Mouse (Mus musculus) kidney, embryonic 15.5 days (tissue): Measurements from ENCODE around the gene Mef2b. TPM values are rescaled to one million over a fixed set of nuclear protein-coding genes. Genes with fewer than 3 reads are reported as not detected.

Source experiments
- ATAC-seq: fragments of 200-750 bp; cut with Nextera tagmentation; replicated peaks from 2 replicates; pipeline ENCODE4 v1.8.0; 2017; ENCODE audit warnings: moderate TSS enrichment; ENCODE audit not compliant: low FRiP score
- H3K27ac ChIP-seq: fragments of 300-500 bp; sonication (generic); 2 replicates; pipeline ENCODE4 v1.5.1; 2015; ENCODE audit warnings: mild to moderate bottlenecking, inconsistent platforms
- H3K27me3 ChIP-seq: fragments of 300-500 bp; sonication (generic); 2 replicates; pipeline ENCODE4 v1.6.1; 2015; ENCODE audit warnings: inconsistent platforms
- H3K36me3 ChIP-seq: fragments of 300-500 bp; sonication (generic); 2 replicates; pipeline ENCODE4 v1.6.1; 2015; ENCODE audit warnings: inconsistent platforms
- H3K4me1 ChIP-seq: fragments of 300-500 bp; sonication (generic); 2 replicates; pipeline ENCODE4 v1.6.1; 2015; ENCODE audit warnings: inconsistent platforms
- H3K4me2 ChIP-seq: fragments of 300-500 bp; sonication (generic); 2 replicates; pipeline ENCODE4 v1.6.1; 2015; ENCODE audit warnings: moderate library complexity, mild to moderate bottlenecking, inconsistent platforms
- H3K4me3 ChIP-seq: fragments of 300-500 bp; sonication (generic); replicated peaks from 2 replicates; pipeline ENCODE4 v1.5.1; 2015; ENCODE audit warnings: mild to moderate bottlenecking, inconsistent platforms
- H3K9ac ChIP-seq: fragments of 300-500 bp; sonication (generic); 2 replicates; pipeline ENCODE4 v1.6.1; 2015; ENCODE audit warnings: mild to moderate bottlenecking, inconsistent platforms
- H3K9me3 ChIP-seq: fragments of 300-500 bp; sonication (generic); replicated peaks from 2 replicates; pipeline ENCODE4 v1.6.1; 2016; ENCODE audit warnings: inconsistent platforms
- WGBS: fragments of 180-500 bp; shearing (Covaris S2); methylation state at CpG from one replicate; pipeline ENCODE4 v1.1.7; 2015; ENCODE audit warnings: mixed read lengths; 5-methylcytosine and 5-hydroxymethylcytosine counted together
- polyA plus RNA-seq: library from polyadenylated mRNA; unstranded; fragments of >200 nt; fragmentation: Nextera tagmentation; extraction: Ambion mirVana; gene quantifications from 2 replicates; pipeline ENCODE4 v1.2.1, GENCODE M21; 2015

The Mef2b gene
- 0.17 and 0.29 TPM in 2 replicates for polyA plus RNA-seq

DNA sequence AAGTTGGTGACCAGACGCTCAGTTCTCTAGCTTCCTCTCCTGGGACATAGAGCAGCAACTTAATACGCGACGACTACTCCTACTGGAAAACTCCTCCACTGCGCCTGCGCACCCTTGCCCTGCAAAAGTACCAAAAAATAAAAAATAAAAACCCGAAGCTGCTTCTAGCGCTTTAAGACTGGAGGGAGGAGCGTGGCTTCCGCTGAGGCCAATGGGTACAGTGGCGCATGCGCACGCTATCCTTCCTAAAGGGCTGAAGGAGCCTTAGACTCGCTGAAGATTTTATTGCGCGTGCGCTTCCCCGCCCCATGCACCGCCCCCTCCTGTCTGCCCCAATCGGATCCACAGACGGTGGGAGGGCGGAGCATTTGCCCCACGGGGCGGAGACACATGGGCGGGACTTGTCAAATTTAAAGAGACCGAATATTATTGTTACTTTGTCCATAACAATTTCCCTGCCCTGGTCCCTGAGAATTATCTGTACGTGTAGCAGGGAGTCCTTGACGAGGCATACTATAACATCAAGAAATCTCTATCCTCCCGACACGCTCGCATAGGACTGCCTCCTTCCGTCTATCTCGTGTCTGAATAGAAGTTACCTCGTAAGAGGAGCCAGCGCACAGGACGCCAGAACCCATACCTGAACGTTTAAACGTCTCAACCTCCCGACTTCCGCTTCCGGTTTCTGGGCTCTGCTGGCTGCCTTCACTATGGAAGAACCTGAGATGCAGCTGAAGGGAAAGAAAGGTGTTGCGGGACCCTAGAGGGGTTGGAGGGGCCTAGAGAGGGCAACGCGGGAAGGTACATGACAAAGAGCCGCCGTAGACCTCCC, at the start of gene Mef2b, which contains the start of the genes Rfxank and Borcs8:
TSS of gene Mef2b (plus strand) at position 686 of the 832 bp plus-strand sequence.
TSS of gene Rfxank (minus strand) at position 129 of the 832 bp plus-strand sequence.
TSS of gene Borcs8 (plus strand) at position 474 of the 832 bp plus-strand sequence.
- Histone ChIP-seq H3K4me3 (peak within 1 kb of the TSS; percentile 76), H3K9me3 (no peaks in the 10 kb centered on the region), H3K27ac (peak within 1 kb of the TSS; percentile 85), H3K4me1 (peaks cover 21% of the 10 kb centered on the region), H3K27me3 (no peaks in the 10 kb centered on the region), H3K9ac (peak within 1 kb of the TSS; percentile 59), H3K36me3 (peaks cover 59% of the 10 kb centered on the region), H3K4me2 (peak within 1 kb of the TSS; percentile 73)
- WGBS, result under 1% methylated on average over 46 of the region's 46 CpGs
- ATAC-seq, result peak; percentile 98

GRCm38 (mm10) chr8:70092786-70093185, 46.7 kb upstream of the Mef2b start:
- peaks cover 49% of the 10 kb centered on the region for H3K27me3 ChIP-seq
- H3K4me3 ChIP-seq, result no peak overlapping the region
- H3K9me3 ChIP-seq, result no peaks in the 10 kb centered on the region; the same call in 1 of the 2 replicates
- no peaks in the 10 kb centered on the region for H3K36me3 ChIP-seq
- no peak overlapping the region for H3K4me2 ChIP-seq
- H3K4me1 ChIP-seq, result peaks cover 6% of the 10 kb centered on the region
- no peak for ATAC-seq
- H3K9ac ChIP-seq, result no peak overlapping the region
- WGBS, result 51% methylated on average over 8 of the region's 8 CpGs
- no peak overlapping the region for H3K27ac ChIP-seq

- Histone ChIP-seq H3K27me3 (0 out of 2 replicates have a peak, but pooled peaks cover 3% of the 10 kb centered on the region), H3K27ac (no peak overlapping the region), H3K4me1 (no peaks in the 10 kb centered on the region), H3K9me3 (no peaks in the 10 kb centered on the region; the same call in 1 of the 2 replicates), H3K4me3 (no peak overlapping the region), H3K9ac (no peak overlapping the region), H3K36me3 (no peaks in the 10 kb centered on the region), H3K4me2 (no peak overlapping the region)
- 71% methylated on average over 8 of the region's 8 CpGs for WGBS
- ATAC-seq, result no peak
Measured at GRCm38 (mm10) chr8:70099276-70099675, 40.2 kb upstream of the Mef2b start.

DNA sequence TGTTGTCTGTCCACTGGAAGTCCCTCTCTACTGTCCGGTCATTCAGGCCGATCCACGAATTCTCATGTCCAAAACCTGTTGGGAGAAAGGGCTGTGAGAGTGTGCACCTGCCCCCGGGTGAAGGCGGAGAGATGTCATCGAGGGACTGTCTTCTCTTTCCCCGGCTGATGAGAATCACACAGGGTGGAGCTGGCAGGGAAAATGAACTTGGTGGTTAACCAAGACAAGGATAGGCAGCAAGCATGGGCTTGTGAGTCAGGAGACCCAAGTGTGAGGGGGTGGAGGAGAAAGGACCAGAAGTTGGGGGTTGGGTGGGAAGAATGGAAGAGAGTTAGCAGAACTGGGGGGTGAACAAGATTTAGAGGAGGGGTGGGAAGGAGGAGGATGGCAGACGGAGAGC, 39.3 kb upstream of the Mef2b start:
- Histone ChIP-seq H3K9me3 (no peaks in the 10 kb centered on the region; the same call in 1 of the 2 replicates), H3K27ac (no peak overlapping the region), H3K27me3 (0 out of 2 replicates have a peak, but pooled peaks cover 3% of the 10 kb centered on the region), H3K36me3 (no peaks in the 10 kb centered on the region), H3K4me3 (no peak overlapping the region), H3K9ac (no peak overlapping the region), H3K4me1 (no peaks in the 10 kb centered on the region), H3K4me2 (no peak overlapping the region)
- ATAC-seq, result no peak
- 82% methylated on average over 8 of the region's 8 CpGs for WGBS

DNA sequence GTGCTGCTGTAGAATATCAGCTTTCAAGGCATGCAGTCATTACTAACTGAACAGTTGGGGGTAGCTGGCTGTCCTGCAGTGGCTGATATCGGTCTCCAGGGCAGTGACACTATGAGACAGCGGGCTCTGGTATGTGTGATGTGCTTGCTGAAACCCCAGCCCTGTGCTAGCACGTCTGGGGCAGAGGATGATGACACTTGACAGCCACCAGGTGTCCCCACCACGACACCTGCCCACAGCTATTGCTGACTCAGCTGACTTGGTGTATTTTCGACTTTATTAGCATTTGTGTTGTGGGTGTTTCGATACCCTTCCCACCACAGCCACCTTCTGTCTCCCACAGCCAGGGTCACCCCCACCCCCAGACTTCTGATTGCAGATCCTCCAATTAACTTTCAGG, 35.0 kb upstream of the Mef2b start:
- Histone ChIP-seq H3K27ac (no peak overlapping the region), H3K36me3 (no peaks in the 10 kb centered on the region), H3K27me3 (peaks cover 16% of the 10 kb centered on the region), H3K9me3 (no peaks in the 10 kb centered on the region), H3K4me1 (no peaks in the 10 kb centered on the region), H3K4me3 (no peak overlapping the region), H3K4me2 (no peak overlapping the region), H3K9ac (no peak overlapping the region)
- no peak for ATAC-seq
- 15% methylated on average over 6 of the region's 6 CpGs for WGBS

DNA sequence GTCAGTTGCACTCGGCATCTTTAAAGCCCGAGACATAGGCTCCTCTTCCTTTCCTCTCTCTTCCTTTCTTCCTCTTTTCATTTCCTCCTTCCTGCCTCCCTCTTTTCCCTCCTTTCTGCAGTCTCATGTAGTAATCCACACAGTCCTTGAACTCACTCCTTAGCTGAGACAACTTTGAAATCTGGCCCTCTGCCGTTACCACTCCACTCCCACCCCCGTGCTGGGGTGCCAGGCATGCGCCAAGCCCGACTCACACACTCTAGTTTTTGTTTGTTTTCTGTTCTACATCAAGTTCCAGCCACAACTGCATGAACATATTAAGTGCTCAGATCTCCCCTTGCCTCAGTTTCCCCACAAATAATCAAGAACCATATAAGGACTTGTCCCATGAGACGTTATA, 34.6 kb upstream of the Mef2b start:
- Histone ChIP-seq H3K36me3 (no peaks in the 10 kb centered on the region), H3K4me2 (no peak overlapping the region), H3K4me3 (no peak overlapping the region), H3K27ac (no peak overlapping the region), H3K4me1 (no peaks in the 10 kb centered on the region), H3K27me3 (peaks cover 20% of the 10 kb centered on the region), H3K9me3 (no peaks in the 10 kb centered on the region), H3K9ac (no peak overlapping the region)
- WGBS, result 77% methylated on average over 7 of the region's 7 CpGs
- no peak for ATAC-seq

GRCm38 (mm10) chr8:70110451-70110850, 29.1 kb upstream of the Mef2b start:
- Histone ChIP-seq H3K4me2 (no peak overlapping the region), H3K27me3 (peaks cover 76% of the 10 kb centered on the region), H3K9ac (no peak overlapping the region), H3K9me3 (no peaks in the 10 kb centered on the region), H3K36me3 (no peaks in the 10 kb centered on the region), H3K4me3 (no peak overlapping the region), H3K27ac (no peak overlapping the region), H3K4me1 (peaks cover 12% of the 10 kb centered on the region)
- 73% methylated on average over 2 of the region's 2 CpGs for WGBS
- ATAC-seq, result no peak

GRCm38 (mm10) chr8:70111192-70111795, 28.2 kb upstream of the Mef2b start:
- Histone ChIP-seq H3K9ac (no peak overlapping the region), H3K27ac (no peak overlapping the region), H3K9me3 (no peaks in the 10 kb centered on the region), H3K4me1 (peaks cover 12% of the 10 kb centered on the region), H3K4me2 (0 out of 2 replicates have a peak overlapping the region, but pooled peaks have one; percentile 16), H3K36me3 (no peaks in the 10 kb centered on the region), H3K27me3 (peaks cover 82% of the 10 kb centered on the region), H3K4me3 (peak overlapping the region; percentile 8)
- no peak for ATAC-seq
- WGBS, result 46% methylated on average over 23 of the region's 23 CpGs

GRCm38 (mm10) chr8:70112401-70113016, 27.0 kb upstream of the Mef2b start:
- Histone ChIP-seq H3K9ac (no peak overlapping the region), H3K4me2 (peak overlapping the region; percentile 16; the same call in 1 of the 2 replicates), H3K4me3 (no peak overlapping the region; the same call in 1 of the 2 replicates), H3K27ac (no peak overlapping the region), H3K27me3 (peaks cover 91% of the 10 kb centered on the region), H3K9me3 (no peaks in the 10 kb centered on the region), H3K36me3 (no peaks in the 10 kb centered on the region), H3K4me1 (peaks cover 12% of the 10 kb centered on the region)
- 8% methylated on average over 43 of the region's 43 CpGs for WGBS
- no peak for ATAC-seq

DNA sequence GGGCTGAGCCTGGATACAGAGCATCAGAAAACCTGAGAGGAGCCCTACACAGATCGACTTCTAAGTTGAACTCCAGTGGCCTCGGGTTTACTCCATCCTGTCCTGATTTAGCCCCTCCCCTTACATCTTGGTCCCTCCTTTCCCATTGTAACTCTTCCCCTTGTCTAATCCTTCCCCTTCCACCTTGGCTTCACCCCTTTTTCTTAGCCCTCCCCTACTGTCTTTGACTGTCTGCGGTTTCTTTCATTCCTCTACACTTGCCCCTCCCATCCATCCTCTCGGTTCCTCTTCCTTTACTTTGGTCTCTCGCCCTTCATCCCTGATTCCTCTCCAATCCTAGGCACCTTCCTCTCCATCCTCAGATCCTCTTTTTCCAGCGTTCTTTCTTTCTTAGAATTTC, 25.0 kb upstream of the Mef2b start:
- Histone ChIP-seq H3K4me3 (no peak overlapping the region), H3K4me2 (no peak overlapping the region), H3K9me3 (no peaks in the 10 kb centered on the region), H3K27ac (no peak overlapping the region), H3K36me3 (no peaks in the 10 kb centered on the region), H3K9ac (no peak overlapping the region), H3K4me1 (peaks cover 12% of the 10 kb centered on the region), H3K27me3 (peaks cover 100% of the 10 kb centered on the region)
- ATAC-seq, result no peak
- WGBS, result 20% methylated on average over 6 of the region's 6 CpGs

GRCm38 (mm10) chr8:70114892-70115291, 24.6 kb upstream of the Mef2b start:
- H3K27ac ChIP-seq, result no peak overlapping the region
- no peak for ATAC-seq
- H3K4me2 ChIP-seq, result no peak overlapping the region
- 69% methylated on average over 13 of the region's 13 CpGs for WGBS
- H3K9me3 ChIP-seq, result no peaks in the 10 kb centered on the region
- no peak overlapping the region for H3K9ac ChIP-seq
- H3K27me3 ChIP-seq, result peaks cover 100% of the 10 kb centered on the region
- no peaks in the 10 kb centered on the region for H3K36me3 ChIP-seq
- H3K4me3 ChIP-seq, result no peak overlapping the region
- H3K4me1 ChIP-seq, result peaks cover 12% of the 10 kb centered on the region

DNA sequence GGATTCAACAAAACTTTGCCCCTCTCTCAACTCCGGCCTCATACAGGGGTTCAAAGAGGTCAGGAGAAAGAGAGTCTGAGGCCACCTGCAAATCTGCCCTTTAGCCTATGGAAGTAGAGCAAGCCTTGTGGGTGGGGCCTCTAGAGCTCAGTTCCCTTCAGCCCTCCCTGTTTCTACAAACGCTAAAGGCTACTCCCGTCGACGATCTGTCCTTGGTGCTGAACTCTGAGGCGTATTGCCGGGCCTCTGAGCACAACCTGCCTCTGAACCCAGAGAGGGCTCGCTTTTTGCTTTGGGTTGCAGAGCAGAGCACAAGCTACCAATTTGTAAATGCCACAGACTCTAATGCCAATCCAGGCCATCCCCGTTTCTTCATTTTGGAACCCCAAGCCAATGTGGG, 21.9 kb upstream of the Mef2b start:
- Histone ChIP-seq H3K27ac (no peak overlapping the region), H3K36me3 (no peaks in the 10 kb centered on the region), H3K9ac (no peak overlapping the region), H3K9me3 (no peaks in the 10 kb centered on the region), H3K4me2 (no peak overlapping the region), H3K4me1 (peaks cover 7% of the 10 kb centered on the region), H3K4me3 (no peak overlapping the region), H3K27me3 (peaks cover 92% of the 10 kb centered on the region)
- ATAC-seq, result no peak
- 5% methylated on average over 9 of the region's 9 CpGs for WGBS
